Mouse (Mus musculus): ENCODE data around the gene Dnah11.

The Dnah11 gene

DNA sequence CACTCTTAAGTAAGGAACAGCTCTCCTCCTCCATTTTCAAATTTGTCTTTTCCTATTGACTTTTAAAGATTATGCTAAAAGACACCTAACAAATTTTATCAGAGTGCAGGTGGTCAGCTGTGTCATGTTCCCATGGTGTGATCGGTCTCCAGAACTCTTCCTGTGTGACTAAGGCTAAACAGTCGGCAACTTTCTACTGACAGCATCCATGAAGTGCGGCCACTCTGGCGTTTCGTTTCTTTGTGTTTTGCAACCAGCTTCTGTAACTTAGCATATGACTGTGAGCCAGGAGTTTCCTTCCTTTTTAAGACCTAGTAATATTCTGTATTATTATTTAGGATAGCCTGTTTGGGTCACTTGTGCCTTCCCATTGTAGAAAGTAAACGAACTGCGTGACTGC is 338.0 kb downstream of the Dnah11 start:
- no peak for DNase-seq (ENCODE audit: low spot score)

DNA sequence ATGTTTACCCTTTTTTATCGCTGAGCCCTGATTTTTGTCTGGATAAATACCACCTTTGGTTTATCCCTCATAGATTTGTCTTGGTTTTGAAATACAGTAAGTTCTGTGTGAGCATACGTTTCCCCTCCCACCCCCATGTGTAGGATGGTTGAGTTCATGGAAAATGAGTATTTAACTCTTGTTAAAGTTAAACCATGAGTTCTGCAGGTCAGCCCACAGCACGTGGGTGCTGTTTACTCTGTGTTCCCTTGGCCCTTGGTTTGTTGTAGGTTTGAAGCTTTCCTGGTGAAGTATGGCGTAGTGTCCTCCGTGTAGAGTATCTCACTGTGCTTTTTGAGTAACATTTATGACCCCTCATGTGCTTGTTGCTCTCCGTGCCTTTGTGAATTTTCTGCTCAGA is 341.0 kb downstream of the Dnah11 start:
- no peak for DNase-seq (ENCODE audit: low spot score)

DNA sequence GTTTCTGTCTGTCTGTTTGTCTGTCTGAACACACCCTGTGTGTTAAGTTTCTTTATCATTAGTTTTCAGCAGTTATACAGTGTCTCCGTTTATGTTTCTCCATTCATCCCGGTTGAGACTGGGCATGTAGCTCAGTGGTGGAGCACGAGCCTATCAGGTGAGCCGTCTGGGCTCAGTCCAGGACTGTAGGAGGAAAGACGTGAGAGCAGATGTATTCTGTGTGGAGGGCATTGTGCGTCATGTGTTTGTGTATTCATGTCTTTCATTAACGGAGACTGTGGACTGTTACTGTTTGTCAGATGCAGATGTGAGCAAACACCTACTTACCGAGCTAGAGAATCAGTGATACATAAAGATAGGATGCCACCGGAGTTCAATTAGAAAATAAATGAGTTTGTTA is 341.8 kb downstream of the Dnah11 start:
- DNase-seq (ENCODE audit: low spot score): no peak

DNA sequence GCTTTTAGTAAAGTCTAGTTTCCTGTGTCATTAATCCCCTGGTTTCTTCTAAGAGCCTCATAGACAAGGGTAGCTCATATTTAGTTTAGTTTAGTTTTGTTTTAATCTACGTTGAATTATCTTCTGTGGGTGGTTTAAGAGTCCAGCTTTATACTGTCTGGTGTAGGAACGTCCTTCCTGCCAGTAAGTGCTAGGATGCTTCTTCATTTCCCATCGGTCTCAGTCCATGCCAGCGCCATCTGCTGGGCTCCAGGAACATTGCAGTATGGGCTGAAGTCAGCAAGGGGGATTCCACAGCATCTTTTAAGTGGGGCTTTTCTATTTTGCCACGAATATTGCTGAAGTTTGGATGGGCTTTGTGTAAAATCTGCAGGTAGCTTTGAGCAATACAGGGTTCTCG is 345.5 kb downstream of the Dnah11 start:
- DNase-seq (ENCODE audit: low spot score): peak; percentile 72

DNA sequence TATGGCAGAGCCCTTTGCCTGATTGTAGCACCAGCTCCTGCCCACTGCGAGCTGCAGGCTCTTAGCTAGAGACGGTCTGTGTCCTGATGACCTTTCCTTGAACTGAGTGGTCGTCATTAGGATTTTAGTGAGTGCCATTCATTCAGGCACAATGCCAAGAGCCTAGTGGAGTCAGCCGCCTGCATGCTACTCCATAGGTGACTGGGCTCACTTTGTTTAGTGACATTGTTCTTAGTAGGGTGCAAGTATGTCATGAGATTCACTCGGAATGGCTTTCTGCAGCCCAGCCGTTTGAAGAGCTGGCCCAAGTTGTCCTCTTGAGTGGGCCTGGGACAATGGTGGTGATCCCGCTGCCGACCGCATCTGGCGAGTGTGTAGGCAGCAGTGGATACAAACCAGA is 348.4 kb downstream of the Dnah11 start:
- no peak for DNase-seq (ENCODE audit: low spot score)

DNA sequence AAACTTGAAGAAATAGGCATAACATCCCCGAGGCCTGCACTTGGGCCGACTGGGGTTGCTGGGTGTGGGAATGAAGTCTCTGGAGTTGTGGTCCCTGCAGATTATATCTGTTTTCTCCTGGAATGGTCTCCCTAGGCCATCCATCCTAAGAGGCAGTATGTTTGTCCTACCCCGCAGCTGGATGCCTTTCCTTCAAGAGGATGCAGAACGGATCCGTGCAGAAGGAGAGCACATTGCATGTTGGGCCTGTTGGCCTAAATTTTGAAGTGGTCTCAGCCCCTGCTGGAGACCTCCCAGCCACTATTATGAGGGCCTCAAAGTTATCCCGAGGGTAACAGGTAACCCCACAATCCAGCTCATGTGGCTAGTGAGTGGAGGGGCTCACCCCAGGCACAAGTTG is 350.2 kb downstream of the Dnah11 start:
- DNase-seq (ENCODE audit: low spot score): no peak

DNA sequence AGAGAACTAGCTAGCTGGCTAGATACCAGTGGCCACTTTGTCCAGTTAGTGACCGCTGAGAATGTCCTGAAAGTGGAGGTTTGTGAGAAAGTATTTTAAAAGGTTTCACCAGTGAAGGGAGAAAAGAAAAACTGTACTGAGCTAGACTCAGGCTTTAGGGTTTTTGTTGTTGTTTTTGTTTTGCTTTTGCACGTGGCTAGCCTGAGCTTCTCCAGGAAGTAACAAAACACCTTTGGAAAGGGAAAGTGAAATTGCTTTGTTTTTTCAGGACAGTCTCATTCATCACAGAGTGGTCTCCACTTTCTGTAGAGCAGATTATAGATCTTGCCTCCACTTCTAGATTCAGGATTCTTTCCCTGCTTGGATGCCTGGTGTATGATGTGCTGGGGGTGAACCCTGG is 353.9 kb downstream of the Dnah11 start:
- DNase-seq (ENCODE audit: low spot score): no peak

DNA sequence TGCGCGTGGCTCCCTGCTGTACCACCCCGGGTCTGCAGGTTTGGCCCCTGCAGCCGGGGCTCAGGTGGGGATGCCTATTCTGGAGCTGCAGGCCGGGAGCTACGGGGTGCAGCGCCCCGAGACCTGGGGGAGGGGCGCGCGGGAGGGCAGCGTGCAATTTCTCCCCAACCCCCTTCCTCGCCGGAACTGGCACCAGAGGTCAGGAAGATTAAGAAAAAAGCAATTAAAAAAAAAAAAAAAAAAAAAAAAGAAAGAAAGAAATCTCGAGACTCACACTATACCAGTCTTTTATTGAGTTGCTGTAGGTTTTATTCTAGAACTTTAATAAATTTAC is 354.8 kb downstream of the Dnah11 start:
- DNase-seq (ENCODE audit: low spot score): no peak

DNA sequence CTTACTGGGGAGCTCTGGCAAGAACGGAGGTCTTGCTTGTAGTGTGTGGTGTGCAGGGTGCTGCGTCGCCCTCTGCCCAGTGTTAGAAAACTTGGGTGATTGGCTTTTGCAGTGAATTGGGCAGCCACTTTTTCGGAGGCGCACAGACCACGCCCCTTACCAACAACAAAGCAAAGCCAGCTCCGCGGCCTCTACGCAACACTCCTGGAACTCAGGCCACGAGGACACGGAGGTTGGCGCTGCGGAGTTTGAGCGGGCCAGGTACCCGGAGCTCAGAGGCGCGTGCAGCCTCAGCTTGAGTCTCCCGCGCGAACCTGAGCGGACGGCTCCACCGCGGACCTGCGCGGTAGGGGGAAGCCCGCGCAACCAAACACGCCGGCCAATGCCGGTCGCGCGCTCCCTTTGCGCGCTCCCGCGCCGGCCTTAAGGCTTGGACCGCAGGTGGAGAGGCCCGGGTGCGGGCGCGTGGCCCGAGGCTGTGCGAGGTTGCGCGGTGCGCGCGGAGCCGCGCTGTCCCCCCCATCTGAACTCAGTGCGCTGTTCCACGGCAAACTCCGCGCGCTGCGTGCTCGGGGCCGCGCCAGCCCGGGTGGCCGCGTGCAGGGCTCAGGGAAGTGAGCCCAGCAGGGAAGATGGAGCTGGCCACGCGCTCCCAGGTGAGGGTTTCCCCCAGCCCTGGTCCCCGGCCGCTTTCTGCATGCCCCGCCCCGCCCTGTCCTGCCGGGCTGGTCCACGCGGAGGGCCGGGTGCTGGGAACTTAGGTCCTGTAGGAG is 355.4 kb downstream of the Dnah11 start:
- DNase-seq (ENCODE audit: low spot score): peak; percentile 75

DNA sequence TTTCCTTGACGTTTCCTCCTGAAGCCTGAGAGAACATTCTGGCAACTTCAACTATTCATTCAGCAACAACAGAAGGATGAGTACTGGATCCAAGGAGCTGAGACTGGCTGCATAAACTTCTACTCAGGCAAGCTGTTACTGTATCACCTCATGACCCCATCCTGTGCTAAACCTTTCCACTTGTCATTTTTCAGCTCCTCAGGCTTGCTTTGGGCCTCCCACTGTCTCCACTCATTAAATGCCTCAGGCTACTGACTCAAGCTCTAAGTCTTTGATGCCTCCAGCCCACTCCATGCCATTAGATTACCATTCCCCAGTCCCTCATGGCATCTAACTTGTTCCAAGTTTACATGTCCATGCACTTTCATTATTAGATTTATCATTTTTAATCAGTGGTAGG is 356.2 kb downstream of the Dnah11 start:
- no peak for DNase-seq (ENCODE audit: low spot score)

DNA sequence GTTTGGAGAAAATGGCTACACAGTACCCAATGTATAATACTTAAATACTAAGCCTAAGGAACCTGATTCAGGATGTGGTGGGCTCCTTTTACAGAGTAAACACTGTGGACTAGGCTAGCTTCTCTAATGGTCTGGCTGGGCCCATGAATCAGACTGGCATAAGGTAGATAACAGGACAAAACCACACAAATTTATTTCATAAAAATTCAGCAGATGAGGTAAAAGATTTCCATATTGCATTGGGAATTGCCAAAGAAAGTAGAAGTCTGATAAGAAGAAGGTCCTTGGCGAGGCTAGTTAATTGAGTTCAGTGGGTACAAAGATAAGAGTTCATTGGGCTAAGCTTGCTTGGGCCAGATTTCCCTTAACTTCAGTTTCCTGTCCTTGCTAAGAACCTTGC is 358.1 kb downstream of the Dnah11 start:
- no peak for DNase-seq (ENCODE audit: low spot score)

DNA sequence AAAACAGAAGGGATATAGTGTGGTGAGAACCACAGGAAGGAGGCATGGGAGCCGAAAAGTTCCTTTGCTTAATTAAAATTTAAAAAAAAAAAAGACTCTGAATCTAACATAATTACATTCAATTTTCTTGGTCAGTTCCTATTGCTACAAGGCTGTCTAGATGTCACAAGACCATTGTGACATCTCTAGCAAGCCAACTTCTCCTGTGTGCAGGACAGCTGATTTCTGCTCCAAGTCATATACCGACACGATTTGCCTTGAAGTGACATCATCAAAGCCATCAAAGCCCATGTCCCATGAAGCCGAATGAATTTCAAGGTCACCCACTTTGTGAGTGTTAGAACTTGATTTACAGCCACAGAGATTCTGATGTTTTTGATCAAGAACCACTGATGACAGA is 361.5 kb downstream of the Dnah11 start:
- no peak for DNase-seq (ENCODE audit: low spot score)

DNA sequence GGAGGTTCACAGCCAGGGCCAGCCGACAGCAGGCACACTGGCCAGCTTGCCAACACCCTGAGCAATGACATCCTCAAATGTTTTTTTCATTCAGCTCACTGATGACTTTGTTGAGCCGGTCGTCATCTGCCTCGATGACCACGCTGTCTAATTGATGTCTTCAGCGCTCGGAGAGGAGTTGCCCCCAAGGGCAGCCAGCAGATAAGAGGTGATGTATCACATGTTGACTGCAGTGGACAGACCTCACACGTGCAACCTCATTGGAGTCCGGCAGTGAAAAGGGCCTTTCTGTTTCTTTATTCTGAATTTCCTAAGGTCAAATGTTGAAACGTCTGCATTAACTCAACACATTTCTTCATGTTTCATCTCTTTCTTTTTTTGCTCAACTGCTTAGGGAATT is 363.5 kb downstream of the Dnah11 start:
- DNase-seq (ENCODE audit: low spot score): no peak

DNA sequence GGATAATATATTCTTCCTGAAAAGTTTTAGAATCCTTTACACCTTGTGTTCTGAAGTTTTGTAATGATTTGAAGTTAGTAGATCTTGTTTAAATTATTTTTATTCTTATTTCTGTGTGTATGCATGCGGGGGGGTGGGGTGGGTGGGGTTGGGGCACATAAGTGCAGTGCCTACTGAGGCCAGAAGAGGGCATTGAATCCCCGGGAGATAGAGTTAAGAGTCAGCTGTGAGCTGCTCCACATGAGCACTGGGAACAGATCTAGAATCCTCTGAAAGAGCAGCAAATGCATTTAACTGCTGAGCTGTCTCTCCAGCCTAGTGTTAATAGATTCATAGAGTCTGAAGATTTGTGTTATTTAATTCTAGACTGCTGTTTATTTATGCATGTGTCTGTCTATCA is 364.2 kb downstream of the Dnah11 start:
- no peak for DNase-seq (ENCODE audit: low spot score)

DNA sequence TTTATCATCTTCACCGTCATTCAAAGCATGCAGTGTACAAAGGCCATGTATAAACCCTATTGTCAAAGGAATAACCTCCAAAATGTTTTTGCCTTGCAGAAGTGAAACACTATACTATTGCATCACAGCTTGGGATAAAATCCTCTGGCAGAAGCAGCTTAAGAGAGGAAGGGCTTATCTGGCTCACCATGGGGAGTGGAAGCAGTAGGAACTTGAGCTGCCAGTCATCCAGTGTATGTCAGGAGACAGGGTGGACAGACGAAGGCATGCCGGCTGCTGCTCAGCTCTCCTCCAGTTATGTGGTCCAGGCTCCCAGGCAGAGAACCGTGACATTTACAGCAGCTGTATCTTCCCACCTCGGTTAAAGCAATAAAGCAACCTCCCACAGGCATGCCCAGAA is 366.7 kb downstream of the Dnah11 start:
- DNase-seq (ENCODE audit: low spot score): no peak

DNA sequence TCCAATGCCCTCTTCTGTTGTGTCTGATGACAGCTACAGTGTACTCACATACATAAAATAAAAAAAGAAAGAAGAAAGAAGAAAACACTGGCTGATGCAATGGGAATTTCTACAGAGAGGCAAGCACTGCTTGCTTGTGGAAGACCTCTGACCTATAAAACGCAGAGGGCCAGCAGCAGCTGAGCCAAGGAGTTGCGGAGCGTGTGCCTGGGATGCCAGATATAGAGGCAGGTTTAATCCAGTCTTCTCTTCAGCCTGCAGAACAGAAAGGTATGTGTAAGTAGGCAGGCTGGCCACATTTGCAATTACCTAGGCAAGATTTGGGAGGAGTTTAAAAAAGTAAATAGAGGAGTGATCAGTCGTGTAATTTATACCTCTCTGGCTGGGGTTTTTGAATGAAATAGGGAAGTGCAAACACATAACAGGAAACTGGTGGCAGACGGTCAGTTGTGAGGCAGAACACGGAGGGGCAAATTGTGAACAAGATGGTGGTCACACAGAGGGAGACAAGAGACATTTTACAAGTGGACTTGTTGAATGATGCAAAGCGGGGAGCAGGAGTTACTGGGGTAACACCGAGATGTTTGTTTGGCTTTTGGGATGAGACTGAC is 367.4 kb downstream of the Dnah11 start:
- no peak for DNase-seq (ENCODE audit: low spot score)

DNA sequence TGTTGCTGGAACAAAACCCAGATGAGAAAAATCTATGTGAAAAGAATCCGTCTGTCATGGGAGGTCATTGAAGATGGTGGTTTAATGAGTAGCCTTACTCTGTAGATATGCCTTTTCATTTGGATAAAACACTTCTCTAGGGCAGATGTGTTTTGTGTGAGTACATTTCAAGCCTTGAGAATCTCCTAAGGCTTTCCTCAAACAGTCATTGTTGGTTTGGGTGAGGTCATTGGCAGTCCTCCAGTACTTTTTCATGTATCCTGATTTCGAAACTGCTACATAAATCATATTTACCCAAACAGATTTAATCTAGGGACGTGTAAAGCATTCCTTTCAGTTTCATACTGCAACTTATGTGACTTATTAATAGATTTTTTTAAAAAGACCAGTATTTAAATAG is 370.5 kb downstream of the Dnah11 start:
- DNase-seq (ENCODE audit: low spot score): no peak

Data from testis, postnatal 10 days (tissue).